Mouse (Mus musculus) thymus, postnatal 4 days (tissue): Measurements from ENCODE around the gene Tcaim.
A peak's percentile ranks its signal among the peaks of the same experiment; 100 is the strongest.

Experiments
- DNase-seq: peaks from one replicate; pipeline ENCODE4 v3.0.0; 2021

The Tcaim gene

GRCm38 (mm10) chr9:122855617-122856016 is 50.3 kb downstream of the Tcaim start:
- DNase-seq: no peak

- no peak for DNase-seq
Measured at GRCm38 (mm10) chr9:122856716-122857115, 51.4 kb downstream of the Tcaim start.

GRCm38 (mm10) chr9:122860752-122861151 is 55.4 kb downstream of the Tcaim start:
- no peak for DNase-seq

GRCm38 (mm10) chr9:122863731-122864130 is 58.4 kb downstream of the Tcaim start:
- no peak for DNase-seq

- DNase-seq: no peak
Measured at GRCm38 (mm10) chr9:122864848-122865247, 59.5 kb downstream of the Tcaim start.

- peak; percentile 80 for DNase-seq
Measured at GRCm38 (mm10) chr9:122865697-122866166, 60.4 kb downstream of the Tcaim start, which contains the start of gene Zfp445. Gene Zfp445, minus strand, starts transcription at chr9:122866006.

GRCm38 (mm10) chr9:122866192-122866591 is 60.9 kb downstream of the Tcaim start:
- DNase-seq: no peak

GRCm38 (mm10) chr9:122872595-122872994 is 67.3 kb downstream of the Tcaim start:
- no peak for DNase-seq

GRCm38 (mm10) chr9:122874653-122875052 is 69.3 kb downstream of the Tcaim start:
- DNase-seq: no peak

- DNase-seq: no peak
Measured at GRCm38 (mm10) chr9:122875145-122875544, 69.8 kb downstream of the Tcaim start.

- no peak for DNase-seq
Measured at GRCm38 (mm10) chr9:122885385-122885784, 80.0 kb downstream of the Tcaim start, which contains the start of gene Zkscan7. Gene Zkscan7, plus strand, starts transcription at chr9:122885685.
